Mouse (Mus musculus) liver, adult 2 months (tissue): ENCODE measurements around the gene A3galt2.

ENCODE experiments used
- CTCF ChIP-seq: fragments of 200-500 bp; IDR thresholded peaks from 2 replicates; pipeline ENCODE4 v1.5.1; 2011; ENCODE audit warnings: low read depth, low read length, control low read depth
- POLR2A ChIP-seq: fragments of 200-500 bp; IDR thresholded peaks from 2 replicates; pipeline ENCODE4 v1.6.1; 2011; ENCODE audit warnings: low read length, control low read depth; ENCODE audit not compliant: insufficient read depth; ENCODE audit errors: extremely low read depth

DNA sequence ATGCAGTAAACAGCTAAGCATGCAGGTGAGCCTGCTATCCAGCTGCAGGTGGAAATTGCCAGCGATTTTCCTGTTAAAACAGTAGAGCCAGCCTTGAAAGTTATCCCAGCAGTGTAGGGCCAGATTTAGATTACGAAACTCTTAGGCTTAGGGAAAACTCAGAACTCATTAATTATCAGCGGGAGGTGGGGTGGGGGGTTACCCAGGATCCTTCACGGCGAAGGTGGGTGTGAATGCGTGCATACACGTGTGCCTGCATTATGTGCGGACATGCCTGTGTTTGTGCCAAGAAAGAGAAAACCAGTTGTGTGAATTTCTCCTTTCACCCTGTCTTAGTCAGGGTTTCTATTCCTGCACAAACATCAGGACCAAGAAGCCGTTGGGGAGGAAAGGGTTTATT, 38.4 kb upstream of the A3galt2 start:
- TF ChIP-seq CTCF (no peak), POLR2A (no peak)
